Mouse (Mus musculus) hindbrain, embryonic 14.5 days (tissue): ENCODE measurements at regions not wholly inside any gene's neighbourhood (a gene's known extent, or its start where the extent isn't known, plus 50 kb on each side); places are given as distances from the start of the nearest gene placed in this dataset.

Experiments used
- ATAC-seq: fragments of 200-750 bp; cut with Nextera tagmentation; 2 replicates; pipeline ENCODE4 v1.8.0; 2017; ENCODE audit warnings: moderate number of reproducible peaks, mild to moderate bottlenecking, moderate TSS enrichment, moderate library complexity; ENCODE audit not compliant: low FRiP score
- DNase-seq: peaks from one replicate; pipeline ENCODE4 v3.0.0-alpha.2; 2015; ENCODE audit warnings: low spot score
- H3K27ac ChIP-seq: fragments of 300-500 bp; sonication (generic); 2 replicates; pipeline ENCODE4 v1.5.1; 2014; ENCODE audit warnings: mild to moderate bottlenecking, moderate library complexity
- H3K27me3 ChIP-seq: fragments of 300-500 bp; sonication (generic); 2 replicates; pipeline ENCODE4 v1.6.1; 2014; ENCODE audit warnings: mild to moderate bottlenecking, low read length, mixed read lengths; ENCODE audit not compliant: control insufficient read depth, insufficient read depth
- H3K36me3 ChIP-seq: fragments of 300-500 bp; sonication (generic); replicated peaks from 2 replicates; pipeline ENCODE4 v1.6.1; 2014; ENCODE audit not compliant: control insufficient read depth, insufficient read depth
- H3K4me1 ChIP-seq: fragments of 300-500 bp; sonication (generic); replicated peaks from 2 replicates; pipeline ENCODE4 v1.6.1; 2014; ENCODE audit warnings: antibody characterized with exemption, low read length, mixed read lengths; ENCODE audit not compliant: control insufficient read depth, insufficient read depth
- H3K4me2 ChIP-seq: fragments of 300-500 bp; sonication (generic); replicated peaks from 2 replicates; pipeline ENCODE4 v1.6.1; 2014; ENCODE audit warnings: mild to moderate bottlenecking, moderate library complexity
- H3K4me3 ChIP-seq: fragments of 300-500 bp; sonication (generic); replicated peaks from 2 replicates; pipeline ENCODE4 v1.5.1; 2014; ENCODE audit warnings: mild to moderate bottlenecking, low read length
- H3K9ac ChIP-seq: fragments of 300-500 bp; sonication (generic); 2 replicates; pipeline ENCODE4 v1.6.1; 2014
- H3K9me3 ChIP-seq: fragments of 300-500 bp; sonication (generic); 2 replicates; pipeline ENCODE4 v1.6.1; 2016; ENCODE audit warnings: low read length; ENCODE audit not compliant: control insufficient read depth
- WGBS: fragments of 180-500 bp; shearing (Covaris S2); extraction: QIAGEN DNeasy Blood & Tissue Kit; methylation state at CpG from one replicate; pipeline ENCODE4 v1.1.7; 2014; 5-methylcytosine and 5-hydroxymethylcytosine counted together

- Histone ChIP-seq H3K36me3 (no peaks in the 10 kb centered on the region), H3K4me3 (no peak overlapping the region), H3K9me3 (no peaks in the 10 kb centered on the region), H3K27me3 (no peaks in the 10 kb centered on the region), H3K9ac (no peak overlapping the region), H3K4me2 (no peak overlapping the region), H3K4me1 (no peaks in the 10 kb centered on the region), H3K27ac (no peak overlapping the region)
- no peak for ATAC-seq
- 96% methylated on average over 3 of the region's 3 CpGs for WGBS
- no peak for DNase-seq
These were observed 141.6 kb upstream of the Reg3b start for GRCm38 (mm10) chr6:78228883-78229282.

- no peak overlapping the region for H3K9ac ChIP-seq
- no peak overlapping the region for H3K27ac ChIP-seq
- no peaks in the 10 kb centered on the region for H3K9me3 ChIP-seq
- ATAC-seq = no peak
- 19% methylated on average over 1 of the region's 1 CpGs for WGBS
- H3K4me3 ChIP-seq = no peak overlapping the region
- no peaks in the 10 kb centered on the region for H3K36me3 ChIP-seq
- no peaks in the 10 kb centered on the region for H3K27me3 ChIP-seq
- H3K4me1 ChIP-seq = no peaks in the 10 kb centered on the region
- DNase-seq = no peak
- H3K4me2 ChIP-seq = no peak overlapping the region
These were observed 126.1 kb upstream of the Reg3b start for GRCm38 (mm10) chr6:78244404-78244803.

- Histone ChIP-seq H3K27me3 (no peaks in the 10 kb centered on the region), H3K4me3 (no peak overlapping the region), H3K27ac (no peak overlapping the region), H3K4me1 (no peaks in the 10 kb centered on the region), H3K4me2 (no peak overlapping the region), H3K36me3 (no peaks in the 10 kb centered on the region), H3K9ac (no peak overlapping the region), H3K9me3 (no peaks in the 10 kb centered on the region)
- DNase-seq = no peak
- 67% methylated on average over 1 of the region's 1 CpGs for WGBS
- peak; percentile 34; the same call in 1 of the 2 replicates for ATAC-seq
These were observed 125.4 kb upstream of the Reg3b start for GRCm38 (mm10) chr6:78245010-78245409.

GRCm38 (mm10) chr6:78250053-78250452, 120.4 kb upstream of the Reg3b start:
- 17% methylated on average over 1 of the region's 1 CpGs for WGBS
- ATAC-seq (0 out of 2 replicates have a peak, but pooled peaks have one; percentile 51), DNase-seq (no peak)
- H3K9me3 ChIP-seq = no peaks in the 10 kb centered on the region
- no peaks in the 10 kb centered on the region for H3K27me3 ChIP-seq
- no peaks in the 10 kb centered on the region for H3K36me3 ChIP-seq
- H3K4me2 ChIP-seq = no peak overlapping the region
- no peak overlapping the region for H3K4me3 ChIP-seq
- no peak overlapping the region; the same call in 1 of the 2 replicates for H3K27ac ChIP-seq
- no peak overlapping the region for H3K9ac ChIP-seq
- 0 out of 2 replicates have a peak, but pooled peaks cover 3% of the 10 kb centered on the region for H3K4me1 ChIP-seq

GRCm38 (mm10) chr6:78250541-78250940, 119.9 kb upstream of the Reg3b start:
- Histone ChIP-seq H3K27ac (no peak overlapping the region; the same call in 1 of the 2 replicates), H3K4me3 (no peak overlapping the region), H3K4me1 (0 out of 2 replicates have a peak, but pooled peaks cover 3% of the 10 kb centered on the region), H3K4me2 (no peak overlapping the region), H3K9me3 (no peaks in the 10 kb centered on the region), H3K36me3 (no peaks in the 10 kb centered on the region), H3K27me3 (no peaks in the 10 kb centered on the region), H3K9ac (no peak overlapping the region)
- DNase-seq (no peak), ATAC-seq (peak; percentile 75)
- WGBS = 30% methylated on average over 2 of the region's 2 CpGs

GRCm38 (mm10) chr6:78271879-78272546, 98.4 kb upstream of the Reg3b start:
- no peak for ATAC-seq
- Histone ChIP-seq H3K4me3 (no peak overlapping the region), H3K9ac (no peak overlapping the region), H3K36me3 (no peaks in the 10 kb centered on the region), H3K4me1 (no peaks in the 10 kb centered on the region), H3K27me3 (no peaks in the 10 kb centered on the region), H3K4me2 (no peak overlapping the region), H3K27ac (no peak overlapping the region), H3K9me3 (no peaks in the 10 kb centered on the region)
- WGBS = 81% methylated on average over 3 of the region's 3 CpGs
- DNase-seq = no peak

GRCm38 (mm10) chr6:78277993-78278715, 92.3 kb upstream of the Reg3b start:
- Histone ChIP-seq H3K27ac (no peak overlapping the region), H3K4me3 (no peak overlapping the region), H3K9ac (no peak overlapping the region), H3K4me2 (no peak overlapping the region), H3K36me3 (no peaks in the 10 kb centered on the region), H3K4me1 (no peaks in the 10 kb centered on the region), H3K27me3 (no peaks in the 10 kb centered on the region), H3K9me3 (no peaks in the 10 kb centered on the region)
- 39% methylated on average over 6 of the region's 6 CpGs for WGBS
- ATAC-seq (peak; percentile 65; the same call in 1 of the 2 replicates), DNase-seq (peak; percentile 40)

- Histone ChIP-seq H3K9me3 (no peaks in the 10 kb centered on the region), H3K4me3 (no peak overlapping the region), H3K4me2 (no peak overlapping the region), H3K4me1 (no peaks in the 10 kb centered on the region), H3K27ac (no peak overlapping the region), H3K9ac (no peak overlapping the region), H3K27me3 (no peaks in the 10 kb centered on the region), H3K36me3 (no peaks in the 10 kb centered on the region)
- 88% methylated on average over 5 of the region's 5 CpGs for whole genome bisulfite sequencing
- ATAC-seq (no peak), DNase-seq (no peak)
These were observed 89.9 kb upstream of the Reg3b start for GRCm38 (mm10) chr6:78280541-78280940.

- Histone ChIP-seq H3K36me3 (no peaks in the 10 kb centered on the region), H3K4me2 (no peak overlapping the region), H3K9ac (no peak overlapping the region), H3K27me3 (no peaks in the 10 kb centered on the region), H3K4me3 (no peak overlapping the region), H3K27ac (peak overlapping the region; percentile 16; the same call in 1 of the 2 replicates), H3K9me3 (no peaks in the 10 kb centered on the region), H3K4me1 (peaks cover 6% of the 10 kb centered on the region; the same call in 1 of the 2 replicates)
- ATAC-seq = no peak; the same call in 1 of the 2 replicates
- no peak for DNase-seq
- WGBS = 18% methylated on average over 1 of the region's 1 CpGs
These were observed 75.8 kb upstream of the Reg3b start for GRCm38 (mm10) chr6:78294647-78295046.
